Mouse (Mus musculus) liver, embryonic 14.5 days (tissue): ENCODE measurements at regions not wholly inside any gene's neighbourhood (a gene's known extent, or its start where the extent isn't known, plus 50 kb on each side); places are given as distances from the start of the nearest gene placed in this dataset.

Experiments used
- ATAC-seq: fragments of 200-750 bp; cut with Nextera tagmentation; 2 replicates; pipeline ENCODE4 v1.8.0; 2017; ENCODE audit warnings: moderate number of reproducible peaks, mild to moderate bottlenecking, moderate library complexity; ENCODE audit not compliant: insufficient read depth
- DNase-seq, 3 experiments: peaks; one replicate each; pipeline ENCODE4 v3.0.0-alpha.2; 2012 to 2013; ENCODE audit warnings: low read depth in 3 of 3, low spot score in 3 of 3
- H3K27ac ChIP-seq: fragments of 300-500 bp; sonication (generic); 2 replicates; pipeline ENCODE4 v1.5.1; 2014; ENCODE audit warnings: moderate library complexity, mild to moderate bottlenecking, control low read depth, inconsistent platforms
- H3K27me3 ChIP-seq: fragments of 300-500 bp; sonication (generic); 2 replicates; pipeline ENCODE4 v1.6.1; 2014; ENCODE audit warnings: mild to moderate bottlenecking, low read length, moderate library complexity; ENCODE audit not compliant: control insufficient read depth, insufficient read depth
- H3K36me3 ChIP-seq: fragments of 300-500 bp; sonication (generic); replicated peaks from 2 replicates; pipeline ENCODE4 v1.6.1; 2014; ENCODE audit warnings: low read depth; ENCODE audit not compliant: control insufficient read depth, insufficient read depth
- H3K4me1 ChIP-seq, 2 experiments: fragments of 200-500 bp in 1 of 2; fragments of 300-500 bp in 1 of 2; sonication (generic) in 1 of 2; replicated peaks; 2 replicates each; pipeline ENCODE4 v1.6.1; 2012 to 2014; ENCODE audit warnings: antibody characterized with exemption in 1 of 2, inconsistent platforms in 1 of 2, low read length in 1 of 2; ENCODE audit not compliant: control insufficient read depth in 2 of 2, insufficient read depth in 2 of 2
- H3K4me2 ChIP-seq: fragments of 300-500 bp; sonication (generic); 2 replicates; pipeline ENCODE4 v1.6.1; 2014; ENCODE audit warnings: low read depth, mild to moderate bottlenecking, control low read depth, moderate library complexity
- H3K4me3 ChIP-seq, 2 experiments: fragments of 200-500 bp in 1 of 2; fragments of 300-500 bp in 1 of 2; sonication (generic) in 1 of 2; 2 replicates each; pipeline ENCODE4 v1.5.1; 2012 to 2014; ENCODE audit warnings: low read depth in 2 of 2, low read length in 2 of 2, mild to moderate bottlenecking in 2 of 2, control low read depth in 1 of 2, inconsistent platforms in 1 of 2, moderate library complexity in 1 of 2; ENCODE audit not compliant: insufficient read depth in 1 of 2
- H3K9ac ChIP-seq: fragments of 300-500 bp; sonication (generic); replicated peaks from 2 replicates; pipeline ENCODE4 v1.6.1; 2014; ENCODE audit warnings: mild to moderate bottlenecking, control low read depth, moderate library complexity
- H3K9me3 ChIP-seq: fragments of 300-500 bp; sonication (generic); 2 replicates; pipeline ENCODE4 v1.6.1; 2016; ENCODE audit warnings: low read length, mixed read lengths; ENCODE audit not compliant: control insufficient read depth
- CTCF ChIP-seq: IDR thresholded peaks from 2 replicates; pipeline ENCODE4 v1.5.1; 2016; ENCODE audit warnings: antibody characterized with exemption, low read depth, control low read depth
- EP300 ChIP-seq: IDR thresholded peaks from 2 replicates; pipeline ENCODE4 v1.6.1; 2016; ENCODE audit warnings: antibody characterized with exemption, low read depth
- WGBS: fragments of 180-500 bp; shearing (Covaris S2); extraction: QIAGEN DNeasy Blood & Tissue Kit; methylation state at CpG from one replicate; pipeline ENCODE4 v1.1.7; 2014; ENCODE audit not compliant: insufficient replicate concordance; 5-methylcytosine and 5-hydroxymethylcytosine counted together

DNA sequence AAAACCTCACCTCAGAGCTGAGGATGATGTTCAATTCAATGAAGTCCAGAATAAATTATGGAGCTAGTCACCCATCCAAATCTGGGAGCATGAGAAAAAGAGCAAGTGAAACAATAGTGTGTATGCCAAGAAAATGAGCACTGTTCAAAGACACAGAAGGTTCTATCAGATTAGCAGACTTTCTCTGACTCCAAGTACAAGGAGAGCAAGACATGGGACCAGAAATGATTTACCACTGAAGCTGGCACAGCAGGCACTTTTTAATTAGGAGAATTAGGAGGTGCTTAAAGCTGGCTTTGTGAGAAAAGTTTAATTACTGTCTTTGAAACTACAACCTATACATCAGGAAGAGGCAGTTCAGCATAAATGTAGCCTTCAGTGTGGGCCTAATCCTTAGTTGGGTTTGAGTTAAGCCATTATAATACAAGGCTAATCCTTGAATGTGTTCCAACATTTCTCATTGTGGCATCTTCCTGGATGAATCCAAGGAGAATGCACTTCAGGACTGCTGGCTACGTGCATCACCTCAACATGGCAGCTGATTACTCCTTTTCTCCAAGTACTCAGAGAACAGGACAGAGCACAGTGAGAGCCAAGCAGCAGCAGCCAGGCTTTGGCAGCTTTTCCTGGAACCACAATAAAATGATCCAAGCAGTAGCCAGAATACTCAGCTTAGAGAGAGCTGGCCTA is 517.2 kb upstream of the Rag2 start:
- Histone ChIP-seq H3K4me2 (no peak overlapping the region), H3K36me3 (no peaks in the 10 kb centered on the region), H3K9ac (no peak overlapping the region), H3K27ac (no peak overlapping the region), H3K9me3 (no peaks in the 10 kb centered on the region), H3K4me1 (no peaks in the 10 kb centered on the region), H3K4me3 (no peak overlapping the region), H3K27me3 (no peaks in the 10 kb centered on the region)
- DNase-seq = no peak
- TF ChIP-seq CTCF (no peak), EP300 (no peak)
- 44% methylated on average over 1 of the region's 1 CpGs for WGBS
- ATAC-seq = no peak

DNA sequence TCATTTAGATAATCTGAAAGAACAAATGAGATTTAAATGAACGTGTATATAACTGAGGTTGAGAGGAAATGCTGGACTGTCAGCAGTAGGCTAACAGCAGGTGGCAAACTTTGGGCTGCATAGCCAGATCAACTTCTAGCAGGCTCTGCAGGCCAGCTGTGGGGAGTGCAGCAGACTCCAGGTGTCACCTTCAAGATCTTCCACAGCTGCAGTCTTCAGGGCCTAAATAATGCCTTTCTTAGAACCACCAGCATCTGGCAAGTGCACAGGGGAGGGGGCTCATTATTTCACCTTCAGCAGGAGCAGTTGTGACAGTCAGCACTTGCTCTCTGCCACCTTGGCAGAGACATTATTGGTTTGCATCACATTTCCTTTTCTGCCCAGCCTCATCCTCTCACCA is 487.7 kb upstream of the Rag2 start:
- Histone ChIP-seq H3K4me2 (no peak overlapping the region), H3K27me3 (no peaks in the 10 kb centered on the region), H3K9me3 (no peaks in the 10 kb centered on the region), H3K9ac (no peak overlapping the region), H3K4me1 (no peaks in the 10 kb centered on the region), H3K27ac (no peak overlapping the region), H3K36me3 (no peaks in the 10 kb centered on the region), H3K4me3 (no peak overlapping the region)
- 32% methylated on average over 1 of the region's 1 CpGs for WGBS
- TF ChIP-seq EP300 (no peak), CTCF (no peak)
- DNase-seq (no peak), ATAC-seq (no peak)

DNA sequence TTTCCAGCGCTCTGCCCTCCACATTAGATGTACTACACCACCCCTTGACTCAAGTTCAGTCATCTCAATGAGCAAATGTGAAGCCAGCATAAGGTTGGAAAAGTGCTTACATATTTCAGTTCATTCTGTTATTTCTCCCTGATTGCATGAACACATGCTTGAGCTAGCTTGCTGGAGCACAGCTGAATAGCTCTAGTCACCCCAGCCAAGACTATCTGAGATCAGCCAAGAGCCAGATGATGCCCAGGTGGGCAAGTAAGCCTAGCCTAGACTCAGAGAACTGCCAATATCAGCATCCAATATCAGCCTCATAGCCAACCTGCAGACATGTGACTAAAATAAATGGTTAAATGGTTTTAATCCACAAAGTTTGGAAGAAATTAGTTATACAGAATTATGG is 484.6 kb upstream of the Rag2 start:
- ATAC-seq = no peak
- no peaks in the 10 kb centered on the region for H3K4me1 ChIP-seq
- no peak overlapping the region for H3K27ac ChIP-seq
- no peaks in the 10 kb centered on the region for H3K9me3 ChIP-seq
- no peaks in the 10 kb centered on the region for H3K27me3 ChIP-seq
- H3K4me3 ChIP-seq = no peak overlapping the region
- TF ChIP-seq EP300 (no peak), CTCF (no peak)
- H3K9ac ChIP-seq = no peak overlapping the region
- 70% methylated on average over 1 of the region's 1 CpGs for WGBS
- no peak for DNase-seq
- H3K36me3 ChIP-seq = no peaks in the 10 kb centered on the region
- H3K4me2 ChIP-seq = no peak overlapping the region

DNA sequence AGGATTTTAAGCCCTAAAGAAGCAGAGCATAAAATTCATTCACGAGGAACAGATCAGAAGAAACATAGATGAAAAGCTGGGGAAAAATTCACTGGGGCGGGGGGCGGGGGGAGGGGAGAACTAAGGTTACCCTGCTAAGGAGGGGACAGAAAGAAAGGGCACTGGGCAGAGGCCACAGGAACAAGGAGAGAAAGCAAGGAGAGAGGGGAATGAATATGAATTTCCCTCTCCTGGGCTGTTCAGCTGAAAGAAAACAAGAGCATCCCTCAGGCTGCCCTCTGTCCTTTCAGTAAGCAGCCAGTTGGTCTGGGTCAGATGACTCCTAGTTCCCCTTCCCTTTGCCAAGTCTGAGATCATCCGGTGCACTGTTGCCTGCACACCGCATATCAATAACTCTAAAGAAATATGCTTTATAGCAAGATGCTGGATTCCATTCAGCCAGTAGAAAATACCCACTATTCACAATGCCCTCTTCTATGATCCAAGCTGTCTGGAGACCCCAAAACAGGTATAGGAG is 467.7 kb upstream of the Rag2 start:
- H3K27me3 ChIP-seq = no peaks in the 10 kb centered on the region
- no peak overlapping the region for H3K9ac ChIP-seq
- no peak overlapping the region for H3K27ac ChIP-seq
- ATAC-seq (no peak), DNase-seq (no peak)
- WGBS = 65% methylated on average over 5 of the region's 5 CpGs
- TF ChIP-seq EP300 (no peak), CTCF (no peak)
- H3K4me2 ChIP-seq = no peak overlapping the region
- H3K4me3 ChIP-seq = no peak overlapping the region
- no peaks in the 10 kb centered on the region for H3K9me3 ChIP-seq
- no peaks in the 10 kb centered on the region for H3K36me3 ChIP-seq
- no peaks in the 10 kb centered on the region for H3K4me1 ChIP-seq

DNA sequence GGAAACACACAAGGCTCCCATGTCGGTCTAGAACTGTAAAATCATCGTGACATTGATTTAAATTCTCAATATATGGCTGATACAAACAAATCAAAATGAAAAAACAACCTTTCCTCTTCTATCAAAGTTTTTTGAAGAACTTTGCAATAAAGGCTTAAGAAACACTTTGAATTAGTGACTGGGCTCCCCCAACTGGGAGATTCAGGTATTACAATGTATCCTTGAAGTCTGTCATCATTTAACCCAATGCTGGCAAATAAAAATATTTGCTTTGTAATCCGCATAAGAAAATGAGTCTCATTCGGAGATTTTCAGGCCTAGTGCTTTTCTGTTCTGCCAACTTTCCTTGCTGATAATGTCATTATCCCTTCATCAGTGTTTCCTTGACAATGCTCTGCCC is 465.2 kb upstream of the Rag2 start:
- ATAC-seq = no peak

More for the DNA sequence above, 465.2 kb upstream of the Rag2 start:
- Histone ChIP-seq H3K4me3 (no peak overlapping the region), H3K27ac (no peak overlapping the region), H3K9ac (no peak overlapping the region), H3K36me3 (no peaks in the 10 kb centered on the region), H3K27me3 (no peaks in the 10 kb centered on the region), H3K9me3 (no peaks in the 10 kb centered on the region), H3K4me2 (no peak overlapping the region), H3K4me1 (no peaks in the 10 kb centered on the region)
- DNase-seq = no peak
- TF ChIP-seq EP300 = no peak
- peak; percentile 29; the same call in 1 of the 2 replicates for TF ChIP-seq CTCF
- 19% methylated on average over 4 of the region's 4 CpGs for WGBS
